Mouse (Mus musculus): ENCODE results near the gene Zfyve28. TPM values are rescaled to one million over a fixed set of nuclear protein-coding genes. Genes with fewer than 3 reads are reported as not detected.

Gene Zfyve28
- total and polyA plus RNA-seq, 2 experiments from 2014 or later = 4.0 to 12.2 TPM

DNA sequence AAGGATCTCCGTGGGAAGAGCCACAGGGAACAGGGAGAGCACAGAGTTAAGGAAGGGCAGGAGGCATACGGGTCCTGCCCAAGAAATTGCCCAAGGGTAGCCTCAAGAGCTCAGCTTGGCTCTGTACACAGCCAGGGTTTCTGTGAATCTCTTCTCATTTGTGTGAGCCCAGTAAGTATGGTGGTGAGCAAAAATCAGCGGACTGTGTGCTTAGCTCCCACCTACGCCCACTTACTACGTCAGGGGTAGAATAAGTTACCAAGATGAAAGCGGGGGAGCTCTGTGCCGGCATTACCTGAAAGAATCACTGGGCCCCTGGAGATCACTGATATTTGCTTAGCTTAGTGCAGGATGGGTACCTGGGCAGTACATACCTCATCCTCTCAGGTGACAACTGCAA lies 72.2 kb downstream of the Zfyve28 start:
- WGBS = 80% methylated on average over 7 of the region's 7 CpGs
- no peak for TF ChIP-seq CTCF (IDR thresholded peaks at IDR 0.05; ENCODE audit: low read depth)
- Histone ChIP-seq H3K9ac (no peak overlapping the region), H3K4me1 (ENCODE audit: insufficient read depth) (no peaks in the 10 kb centered on the region), H3K27ac (ENCODE audit: low read depth, low read length) (no peak overlapping the region), H3K36me3 (ENCODE audit: insufficient read depth) (no peaks in the 10 kb centered on the region), H3K27me3 (ENCODE audit: insufficient read depth, low read length) (no peaks in the 10 kb centered on the region), H3K4me3 (ENCODE audit: low read depth, low read length) (no peak overlapping the region), H3K4me2 (ENCODE audit: low read depth) (no peak overlapping the region), H3K9me3 (ENCODE audit: low read length) (no peaks in the 10 kb centered on the region)
- DNase-seq (no peak), ATAC-seq (no peak)

GRCm38 (mm10) chr5:34213659-34214058 lies 74.6 kb downstream of the Zfyve28 start:
- H3K4me2 ChIP-seq (ENCODE audit: low read depth) = no peak overlapping the region
- no peak for DNase-seq
- H3K27me3 ChIP-seq (ENCODE audit: insufficient read depth, low read length) = no peaks in the 10 kb centered on the region
- no peak for TF ChIP-seq CTCF (IDR thresholded peaks at IDR 0.05; ENCODE audit: low read depth)
- H3K36me3 ChIP-seq (ENCODE audit: insufficient read depth) = no peaks in the 10 kb centered on the region
- no peaks in the 10 kb centered on the region for H3K9me3 ChIP-seq (ENCODE audit: low read length)
- H3K27ac ChIP-seq (ENCODE audit: low read depth, low read length) = no peak overlapping the region
- H3K9ac ChIP-seq = no peak overlapping the region
- no peak overlapping the region for H3K4me3 ChIP-seq (ENCODE audit: low read depth, low read length)
- H3K4me1 ChIP-seq (ENCODE audit: insufficient read depth) = no peaks in the 10 kb centered on the region
- no peak for ATAC-seq
- 78% methylated on average over 8 of the region's 8 CpGs for WGBS

DNA sequence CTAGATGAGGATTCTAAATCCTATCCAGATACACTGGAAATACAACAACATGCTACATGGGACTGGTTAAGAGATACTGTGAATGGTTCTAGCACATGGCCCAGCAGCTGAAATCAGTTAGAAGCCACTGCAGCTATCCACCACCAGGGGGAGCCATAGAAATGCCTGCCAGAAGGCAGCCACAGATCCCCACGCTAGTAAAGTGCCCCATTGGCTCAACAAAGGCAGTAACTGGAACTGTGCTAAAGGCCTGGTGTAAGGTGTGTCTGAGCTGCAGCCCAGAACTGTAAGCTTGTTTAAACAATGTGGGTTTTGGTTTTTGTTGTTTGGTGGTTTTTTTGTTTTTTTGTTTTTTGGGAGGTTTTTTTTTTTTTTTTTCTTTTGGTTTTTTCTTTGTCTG lies 78.0 kb downstream of the Zfyve28 start:
- H3K4me1 ChIP-seq (ENCODE audit: insufficient read depth) = no peaks in the 10 kb centered on the region
- H3K27ac ChIP-seq (ENCODE audit: low read depth, low read length) = no peak overlapping the region
- no peaks in the 10 kb centered on the region for H3K36me3 ChIP-seq (ENCODE audit: insufficient read depth)
- peak; percentile 79 for DNase-seq
- ATAC-seq = peak; percentile 85
- no peak overlapping the region for H3K4me3 ChIP-seq (ENCODE audit: low read depth, low read length)
- H3K27me3 ChIP-seq (ENCODE audit: insufficient read depth, low read length) = no peaks in the 10 kb centered on the region
- H3K9ac ChIP-seq = no peak overlapping the region
- no peak overlapping the region for H3K4me2 ChIP-seq (ENCODE audit: low read depth)
- TF ChIP-seq CTCF (IDR thresholded peaks at IDR 0.05; ENCODE audit: low read depth) = peak; percentile 91
- H3K9me3 ChIP-seq (ENCODE audit: low read length) = no peaks in the 10 kb centered on the region
- 9% methylated on average over 1 of the region's 1 CpGs for WGBS

GRCm38 (mm10) chr5:34207503-34207902 lies 80.7 kb downstream of the Zfyve28 start:
- Histone ChIP-seq H3K4me1 (ENCODE audit: insufficient read depth) (no peaks in the 10 kb centered on the region), H3K9ac (no peak overlapping the region), H3K27me3 (ENCODE audit: insufficient read depth, low read length) (no peaks in the 10 kb centered on the region), H3K36me3 (ENCODE audit: insufficient read depth) (no peaks in the 10 kb centered on the region), H3K4me2 (ENCODE audit: low read depth) (no peak overlapping the region), H3K4me3 (ENCODE audit: low read depth, low read length) (no peak overlapping the region), H3K9me3 (ENCODE audit: low read length) (no peaks in the 10 kb centered on the region), H3K27ac (ENCODE audit: low read depth, low read length) (no peak overlapping the region)
- ATAC-seq (no peak), DNase-seq (no peak)
- 33% methylated on average over 3 of the region's 3 CpGs for WGBS
- TF ChIP-seq CTCF (IDR thresholded peaks at IDR 0.05; ENCODE audit: low read depth) = no peak

DNA sequence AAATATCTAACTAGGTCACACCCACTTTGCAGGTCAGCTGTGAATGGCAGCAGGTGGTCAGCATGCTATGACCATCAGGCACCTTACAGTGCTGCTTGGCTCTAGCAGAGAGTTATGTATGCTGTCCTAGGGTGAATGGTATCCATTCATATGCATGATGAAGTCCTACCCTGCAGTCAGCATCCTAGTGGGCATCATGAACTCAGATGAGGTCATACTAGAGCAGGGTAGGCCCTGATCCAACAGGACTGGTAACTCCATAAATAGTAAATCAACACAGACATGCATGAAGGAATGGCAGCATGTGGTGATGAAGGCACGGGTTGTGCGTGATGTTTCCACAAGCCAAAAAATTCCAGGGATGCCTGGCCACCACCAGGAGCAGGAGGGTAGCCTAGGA lies 82.5 kb downstream of the Zfyve28 start:
- Histone ChIP-seq H3K4me3 (ENCODE audit: low read depth, low read length) (no peak overlapping the region), H3K4me1 (ENCODE audit: insufficient read depth) (no peaks in the 10 kb centered on the region), H3K9ac (no peak overlapping the region), H3K27me3 (ENCODE audit: insufficient read depth, low read length) (no peaks in the 10 kb centered on the region), H3K36me3 (ENCODE audit: insufficient read depth) (no peaks in the 10 kb centered on the region), H3K9me3 (ENCODE audit: low read length) (no peaks in the 10 kb centered on the region), H3K27ac (ENCODE audit: low read depth, low read length) (no peak overlapping the region), H3K4me2 (ENCODE audit: low read depth) (no peak overlapping the region)
- WGBS = 81% methylated on average over 2 of the region's 2 CpGs
- TF ChIP-seq CTCF (IDR thresholded peaks at IDR 0.05; ENCODE audit: low read depth) = no peak
- no peak for ATAC-seq
- DNase-seq = no peak

- Histone ChIP-seq H3K4me3 (ENCODE audit: low read depth, low read length) (no peak overlapping the region), H3K4me1 (ENCODE audit: insufficient read depth) (no peaks in the 10 kb centered on the region), H3K27ac (ENCODE audit: low read depth, low read length) (no peak overlapping the region), H3K9me3 (ENCODE audit: low read length) (no peaks in the 10 kb centered on the region), H3K36me3 (ENCODE audit: insufficient read depth) (no peaks in the 10 kb centered on the region), H3K27me3 (ENCODE audit: insufficient read depth, low read length) (no peaks in the 10 kb centered on the region), H3K9ac (no peak overlapping the region), H3K4me2 (ENCODE audit: low read depth) (no peak overlapping the region)
- DNase-seq = no peak
- no peak for TF ChIP-seq CTCF (IDR thresholded peaks at IDR 0.05; ENCODE audit: low read depth)
- ATAC-seq = no peak
- 80% methylated on average over 2 of the region's 2 CpGs for WGBS
Measured at GRCm38 (mm10) chr5:34204911-34205310, 83.3 kb downstream of the Zfyve28 start.

DNA sequence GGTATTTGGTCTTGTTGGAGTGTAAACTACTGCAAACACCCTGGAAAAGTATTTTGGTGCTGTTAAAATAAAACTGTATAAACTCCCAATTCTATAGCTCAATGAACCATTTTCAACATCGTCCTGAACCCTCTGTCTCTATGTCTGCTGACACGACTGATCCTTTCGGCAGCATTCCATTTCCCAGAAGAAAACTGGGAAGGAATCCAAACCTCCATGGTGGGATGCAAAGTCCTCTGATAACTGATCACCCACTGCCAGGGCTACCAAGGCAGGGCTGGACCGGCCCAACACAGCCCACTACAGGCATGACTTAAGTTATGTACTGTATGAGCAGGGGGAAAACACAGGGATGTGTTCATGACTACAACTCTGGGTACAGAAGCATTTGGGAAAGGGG lies 86.2 kb downstream of the Zfyve28 start:
- Histone ChIP-seq H3K27me3 (ENCODE audit: insufficient read depth, low read length) (no peaks in the 10 kb centered on the region), H3K4me2 (ENCODE audit: low read depth) (no peak overlapping the region), H3K36me3 (ENCODE audit: insufficient read depth) (no peaks in the 10 kb centered on the region), H3K9ac (no peak overlapping the region), H3K27ac (ENCODE audit: low read depth, low read length) (no peak overlapping the region), H3K4me1 (ENCODE audit: insufficient read depth) (no peaks in the 10 kb centered on the region), H3K9me3 (ENCODE audit: low read length) (no peaks in the 10 kb centered on the region), H3K4me3 (ENCODE audit: low read depth, low read length) (no peak overlapping the region)
- ATAC-seq (no peak), DNase-seq (no peak)
- no peak for TF ChIP-seq CTCF (IDR thresholded peaks at IDR 0.05; ENCODE audit: low read depth)
- 57% methylated on average over 4 of the region's 4 CpGs for WGBS

DNA sequence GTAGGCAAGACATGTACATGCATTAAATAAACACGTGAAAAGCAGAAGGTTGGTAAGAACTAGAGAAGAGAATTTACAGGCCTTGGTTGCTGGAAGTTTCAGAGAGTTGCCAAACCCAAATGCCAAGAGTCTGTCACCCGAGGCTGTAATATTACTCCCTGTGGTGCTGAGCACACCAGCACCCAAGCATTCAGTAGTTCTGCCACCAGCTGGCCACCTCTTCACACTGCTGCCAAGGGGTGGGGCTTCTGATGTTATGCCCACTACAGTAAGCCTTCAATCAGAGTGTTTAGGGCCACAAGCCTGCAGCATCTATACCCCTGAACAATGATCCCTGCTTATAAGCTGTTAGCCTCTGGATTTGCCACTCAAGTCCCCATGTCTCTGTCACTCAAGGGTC lies 86.9 kb downstream of the Zfyve28 start:
- no peaks in the 10 kb centered on the region for H3K4me1 ChIP-seq (ENCODE audit: insufficient read depth)
- no peaks in the 10 kb centered on the region for H3K9me3 ChIP-seq (ENCODE audit: low read length)
- H3K9ac ChIP-seq = no peak overlapping the region

More for the DNA sequence above, 86.9 kb downstream of the Zfyve28 start:
- 53% methylated on average over 2 of the region's 2 CpGs for WGBS
- H3K4me3 ChIP-seq (ENCODE audit: low read depth, low read length) = no peak overlapping the region
- no peak overlapping the region for H3K27ac ChIP-seq (ENCODE audit: low read depth, low read length)
- no peaks in the 10 kb centered on the region for H3K27me3 ChIP-seq (ENCODE audit: insufficient read depth, low read length)
- H3K36me3 ChIP-seq (ENCODE audit: insufficient read depth) = no peaks in the 10 kb centered on the region
- no peak for TF ChIP-seq CTCF (IDR thresholded peaks at IDR 0.05; ENCODE audit: low read depth)
- H3K4me2 ChIP-seq (ENCODE audit: low read depth) = no peak overlapping the region
- DNase-seq (no peak), ATAC-seq (peak; percentile 55; the same call in 1 of the 2 replicates)

All from forebrain, postnatal 0 days (tissue).